Mouse (Mus musculus) kidney, embryonic 15.5 days (tissue): ENCODE measurements around the gene Plekhn1. TPM values are rescaled to one million over a fixed set of nuclear protein-coding genes. Genes with fewer than 3 reads are reported as not detected.
A peak's percentile ranks its signal among the peaks of the same experiment; 100 is the strongest.

Experiments used
- ATAC-seq: fragments of 200-750 bp; cut with Nextera tagmentation; replicated peaks from 2 replicates; pipeline ENCODE4 v1.8.0; 2017; ENCODE audit warnings: moderate TSS enrichment; ENCODE audit not compliant: low FRiP score
- H3K27ac ChIP-seq: fragments of 300-500 bp; sonication (generic); 2 replicates; pipeline ENCODE4 v1.5.1; 2015; ENCODE audit warnings: mild to moderate bottlenecking, inconsistent platforms
- H3K27me3 ChIP-seq: fragments of 300-500 bp; sonication (generic); 2 replicates; pipeline ENCODE4 v1.6.1; 2015; ENCODE audit warnings: inconsistent platforms
- H3K36me3 ChIP-seq: fragments of 300-500 bp; sonication (generic); 2 replicates; pipeline ENCODE4 v1.6.1; 2015; ENCODE audit warnings: inconsistent platforms
- H3K4me1 ChIP-seq: fragments of 300-500 bp; sonication (generic); 2 replicates; pipeline ENCODE4 v1.6.1; 2015; ENCODE audit warnings: inconsistent platforms
- H3K4me2 ChIP-seq: fragments of 300-500 bp; sonication (generic); 2 replicates; pipeline ENCODE4 v1.6.1; 2015; ENCODE audit warnings: moderate library complexity, mild to moderate bottlenecking, inconsistent platforms
- H3K4me3 ChIP-seq: fragments of 300-500 bp; sonication (generic); replicated peaks from 2 replicates; pipeline ENCODE4 v1.5.1; 2015; ENCODE audit warnings: mild to moderate bottlenecking, inconsistent platforms
- H3K9ac ChIP-seq: fragments of 300-500 bp; sonication (generic); 2 replicates; pipeline ENCODE4 v1.6.1; 2015; ENCODE audit warnings: mild to moderate bottlenecking, inconsistent platforms
- H3K9me3 ChIP-seq: fragments of 300-500 bp; sonication (generic); replicated peaks from 2 replicates; pipeline ENCODE4 v1.6.1; 2016; ENCODE audit warnings: inconsistent platforms
- WGBS: fragments of 180-500 bp; shearing (Covaris S2); methylation state at CpG from one replicate; pipeline ENCODE4 v1.1.7; 2015; ENCODE audit warnings: mixed read lengths; 5-methylcytosine and 5-hydroxymethylcytosine counted together
- polyA plus RNA-seq: library from polyadenylated mRNA; unstranded; fragments of >200 nt; fragmentation: Nextera tagmentation; extraction: Ambion mirVana; gene quantifications from 2 replicates; pipeline ENCODE4 v1.2.1, GENCODE M21; 2015

Plekhn1 gene
- polyA plus RNA-seq, 1 experiment from 2014 or later = 21.4 TPM

- Histone ChIP-seq H3K9me3 (no peaks in the 10 kb centered on the region), H3K9ac (peak overlapping the region; percentile 57)
These were observed 31.1 kb downstream of the Plekhn1 start for GRCm38 (mm10) chr4:156203413-156204131.

GRCm38 (mm10) chr4:156203001-156203412 is 31.6 kb downstream of the Plekhn1 start, which contains the start of gene AW011738:
AW011738 (plus strand) TSS chr4:156203304.
- peak; percentile 84 for ATAC-seq
- Histone ChIP-seq H3K4me1 (peaks cover 33% of the 10 kb centered on the region), H3K9ac (peak within 1 kb of the TSS; percentile 57), H3K27me3 (peaks cover 15% of the 10 kb centered on the region), H3K27ac (peak within 1 kb of the TSS; percentile 70), H3K9me3 (no peaks in the 10 kb centered on the region), H3K4me3 (peak within 1 kb of the TSS; percentile 56), H3K36me3 (0 out of 2 replicates have a peak, but pooled peaks cover 3% of the 10 kb centered on the region), H3K4me2 (peak within 1 kb of the TSS; percentile 92)
- 0% methylated on average over 33 of the region's 39 CpGs for WGBS

More at GRCm38 (mm10) chr4:156203413-156204131, 31.1 kb downstream of the Plekhn1 start:
- H3K4me2 ChIP-seq = peak overlapping the region; percentile 92
- peaks cover 15% of the 10 kb centered on the region for H3K27me3 ChIP-seq
- H3K4me1 ChIP-seq = peaks cover 31% of the 10 kb centered on the region
- 0 out of 2 replicates have a peak, but pooled peaks cover 3% of the 10 kb centered on the region for H3K36me3 ChIP-seq
- H3K4me3 ChIP-seq = peak overlapping the region; percentile 56
- ATAC-seq = peak; percentile 46
- H3K27ac ChIP-seq = peak overlapping the region; percentile 70
- WGBS = 1% methylated on average over 49 of the region's 49 CpGs

GRCm38 (mm10) chr4:156202462-156202893 is 32.2 kb downstream of the Plekhn1 start:
- H3K9ac ChIP-seq = no peak overlapping the region

GRCm38 (mm10) chr4:156200623-156201475 is 33.8 kb downstream of the Plekhn1 start, which contains the start of gene Isg15:
Isg15 (minus strand) TSS chr4:156200818.
- ATAC-seq = no peak
- peaks cover 14% of the 10 kb centered on the region for H3K27me3 ChIP-seq
- H3K9ac ChIP-seq = no peak within 1 kb of the TSS
- no peak within 1 kb of the TSS for H3K4me2 ChIP-seq
- peaks cover 41% of the 10 kb centered on the region for H3K4me1 ChIP-seq
- 54% methylated on average over 10 of the region's 10 CpGs for WGBS
- H3K36me3 ChIP-seq = no peaks in the 10 kb centered on the region
- H3K27ac ChIP-seq = no peak within 1 kb of the TSS
- H3K4me3 ChIP-seq = no peak within 1 kb of the TSS
- no peaks in the 10 kb centered on the region for H3K9me3 ChIP-seq

More at GRCm38 (mm10) chr4:156202462-156202893, 32.2 kb downstream of the Plekhn1 start:
- Histone ChIP-seq H3K27ac (peak overlapping the region; percentile 38; the same call in 1 of the 2 replicates), H3K36me3 (0 out of 2 replicates have a peak, but pooled peaks cover under 1% of the 10 kb centered on the region), H3K4me2 (peak overlapping the region; percentile 92), H3K27me3 (peaks cover 15% of the 10 kb centered on the region), H3K4me1 (peaks cover 33% of the 10 kb centered on the region), H3K4me3 (peak overlapping the region; percentile 56), H3K9me3 (no peaks in the 10 kb centered on the region)
- ATAC-seq = no peak
- 37% methylated on average over 12 of the region's 12 CpGs for WGBS

- peak; percentile 93 for ATAC-seq
- Histone ChIP-seq H3K4me2 (peak overlapping the region; percentile 90), H3K4me3 (peak overlapping the region; percentile 97), H3K9me3 (no peaks in the 10 kb centered on the region), H3K27me3 (0 out of 2 replicates have a peak, but pooled peaks cover 2% of the 10 kb centered on the region), H3K27ac (peak overlapping the region; percentile 97), H3K9ac (peak overlapping the region; percentile 43), H3K4me1 (peaks cover 54% of the 10 kb centered on the region), H3K36me3 (peaks cover 8% of the 10 kb centered on the region; the same call in 1 of the 2 replicates)
- 0% methylated on average over 26 of the region's 26 CpGs for WGBS
These were observed 36.8 kb downstream of the Plekhn1 start for GRCm38 (mm10) chr4:156197829-156198205.

- peak within 1 kb of the TSS; percentile 90 for H3K4me2 ChIP-seq
- H3K27me3 ChIP-seq = 0 out of 2 replicates have a peak, but pooled peaks cover 2% of the 10 kb centered on the region
- peaks cover 8% of the 10 kb centered on the region; the same call in 1 of the 2 replicates for H3K36me3 ChIP-seq
- H3K9ac ChIP-seq = peak within 1 kb of the TSS; percentile 96
- peak; percentile 83 for ATAC-seq
- H3K4me3 ChIP-seq = peak within 1 kb of the TSS; percentile 97
- H3K27ac ChIP-seq = peak within 1 kb of the TSS; percentile 97
- 1% methylated on average over 29 of the region's 88 CpGs for WGBS
- peaks cover 54% of the 10 kb centered on the region for H3K4me1 ChIP-seq
- no peaks in the 10 kb centered on the region for H3K9me3 ChIP-seq
These were observed 37.4 kb downstream of the Plekhn1 start, which contains the start of gene Agrn for GRCm38 (mm10) chr4:156197131-156197828. Agrn (minus strand) TSS chr4:156197488.

- Histone ChIP-seq H3K4me1 (peaks cover 64% of the 10 kb centered on the region), H3K4me3 (peak overlapping the region; percentile 97), H3K9ac (peak overlapping the region; percentile 96), H3K27me3 (no peaks in the 10 kb centered on the region), H3K9me3 (no peaks in the 10 kb centered on the region), H3K4me2 (peak overlapping the region; percentile 90), H3K36me3 (peaks cover 18% of the 10 kb centered on the region), H3K27ac (peak overlapping the region; percentile 92)
- 3% methylated on average over 35 of the region's 35 CpGs for WGBS
- no peak for ATAC-seq
These were observed 38.5 kb downstream of the Plekhn1 start for GRCm38 (mm10) chr4:156195927-156196870.

- H3K9ac ChIP-seq = no peak overlapping the region
- H3K4me1 ChIP-seq = peaks cover 80% of the 10 kb centered on the region
- H3K9me3 ChIP-seq = no peaks in the 10 kb centered on the region
- peaks cover 35% of the 10 kb centered on the region for H3K36me3 ChIP-seq
- H3K4me2 ChIP-seq = peak overlapping the region; percentile 90
- no peaks in the 10 kb centered on the region for H3K27me3 ChIP-seq
- no peak for ATAC-seq
- 48% methylated on average over 6 of the region's 6 CpGs for WGBS
- peak overlapping the region; percentile 97 for H3K4me3 ChIP-seq
- peak overlapping the region; percentile 92 for H3K27ac ChIP-seq
These were observed 40.3 kb downstream of the Plekhn1 start for GRCm38 (mm10) chr4:156194346-156194745.

GRCm38 (mm10) chr4:156193906-156194305 is 40.8 kb downstream of the Plekhn1 start:
- ATAC-seq = no peak
- H3K9me3 ChIP-seq = no peaks in the 10 kb centered on the region
- no peaks in the 10 kb centered on the region for H3K27me3 ChIP-seq
- H3K4me3 ChIP-seq = peak overlapping the region; percentile 97; the same call in 1 of the 2 replicates
- H3K36me3 ChIP-seq = peaks cover 35% of the 10 kb centered on the region
- peak overlapping the region; percentile 92 for H3K27ac ChIP-seq
- peak overlapping the region; percentile 90 for H3K4me2 ChIP-seq
- no peak overlapping the region for H3K9ac ChIP-seq
- 73% methylated on average over 5 of the region's 5 CpGs for WGBS
- H3K4me1 ChIP-seq = peaks cover 82% of the 10 kb centered on the region

- no peaks in the 10 kb centered on the region for H3K27me3 ChIP-seq
These were observed 41.5 kb downstream of the Plekhn1 start for GRCm38 (mm10) chr4:156193200-156193590.

More at GRCm38 (mm10) chr4:156193200-156193590, 41.5 kb downstream of the Plekhn1 start:
- 5% methylated on average over 2 of the region's 2 CpGs for WGBS
- 0 out of 2 replicates have a peak overlapping the region, but pooled peaks have one; percentile 3 for H3K4me3 ChIP-seq
- H3K9me3 ChIP-seq = no peaks in the 10 kb centered on the region
- ATAC-seq = no peak
- H3K9ac ChIP-seq = 0 out of 2 replicates have a peak overlapping the region, but pooled peaks have one; percentile 21
- H3K27ac ChIP-seq = peak overlapping the region; percentile 92
- peak overlapping the region; percentile 90 for H3K4me2 ChIP-seq
- H3K4me1 ChIP-seq = peaks cover 85% of the 10 kb centered on the region
- peaks cover 35% of the 10 kb centered on the region for H3K36me3 ChIP-seq
